Mouse (Mus musculus): ENCODE data around the gene Ephb3.

GRCm38 (mm10) chr16:21244803-21245202 is 40.2 kb downstream of the Ephb3 start:
- no peak for TF ChIP-seq GATA1 (IDR thresholded peaks at IDR 0.05; ENCODE audit: borderline replicate concordance, low read length)
- no peak for TF ChIP-seq FLI1 (IDR thresholded peaks at IDR 0.05; ENCODE audit: low read length)

Data from megakaryocyte, embryonic 14.5 days (primary cell).